Mouse (Mus musculus) megakaryocyte-erythroid progenitor cell, adult 5 weeks (primary cell): ENCODE data around the gene E2f4. TPM values are rescaled to one million over a fixed set of nuclear protein-coding genes. Genes with fewer than 3 reads are reported as not detected.

Experiments used
- polyA plus RNA-seq: library from polyadenylated mRNA; stranded (reverse); fragments of >175 nt; gene quantifications from 2 replicates; pipeline ENCODE4 v1.2.3, GENCODE M21; 2012

The E2f4 gene
- 60.7 and 71.9 TPM in 2 replicates for polyA plus RNA-seq

DNA sequence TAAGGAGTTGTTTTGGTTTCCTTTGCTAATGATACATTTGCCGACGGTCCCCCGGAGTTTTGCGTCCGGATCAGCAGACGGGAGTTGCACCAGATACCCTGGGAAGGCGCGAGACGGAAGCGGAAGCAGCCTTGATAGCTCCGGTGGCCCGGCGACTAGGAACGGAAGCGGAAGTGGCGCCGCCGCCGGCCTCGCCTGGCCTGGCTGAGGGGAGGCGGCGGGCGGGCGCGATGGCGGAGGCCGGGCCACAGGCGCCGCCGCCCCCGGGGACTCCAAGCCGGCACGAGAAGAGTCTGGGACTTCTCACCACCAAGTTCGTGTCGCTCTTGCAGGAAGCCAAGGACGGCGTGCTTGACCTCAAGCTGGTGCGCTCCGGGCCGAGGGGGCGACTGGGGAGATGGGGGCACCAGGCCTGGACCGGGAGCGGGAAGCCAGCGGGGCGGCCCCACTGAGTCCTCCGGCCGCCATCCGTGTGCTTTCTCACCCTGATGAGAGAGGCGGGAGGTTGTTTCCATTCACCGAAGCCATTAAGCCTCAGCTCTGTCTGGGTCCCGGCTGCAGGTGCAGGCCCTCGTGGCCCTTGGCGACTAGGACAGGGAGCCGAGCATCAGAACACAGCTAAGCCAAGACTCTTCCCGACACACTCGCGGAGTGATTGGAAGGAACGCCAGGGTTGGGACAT, at the start of gene E2f4:
TSS of gene E2f4 (plus strand) at position 153 of the 682 bp plus-strand sequence.

DNA sequence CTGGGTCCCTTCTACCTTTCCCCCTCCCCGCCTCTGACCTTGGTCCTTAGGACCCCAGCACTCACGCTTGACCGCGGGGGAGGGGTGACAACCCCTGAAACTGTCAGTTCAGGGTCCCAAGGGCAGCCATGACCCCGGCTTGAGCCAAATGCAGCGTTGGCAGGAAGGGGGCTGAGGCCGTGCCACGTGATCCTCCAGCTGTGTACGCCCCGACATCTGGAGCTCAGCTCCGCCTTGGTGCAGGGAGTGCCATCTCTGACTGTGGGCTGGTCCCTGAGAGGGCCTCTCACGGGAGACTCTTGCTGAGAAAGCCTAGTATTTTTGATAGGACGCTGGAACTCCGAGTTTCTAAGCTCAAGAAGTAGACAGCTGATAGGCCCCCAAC, 42.5 kb upstream of the E2f4 start, which contains the start of gene B3gnt9:
TSS of gene B3gnt9 (minus strand) at position 188 of the 385 bp plus-strand sequence.

DNA sequence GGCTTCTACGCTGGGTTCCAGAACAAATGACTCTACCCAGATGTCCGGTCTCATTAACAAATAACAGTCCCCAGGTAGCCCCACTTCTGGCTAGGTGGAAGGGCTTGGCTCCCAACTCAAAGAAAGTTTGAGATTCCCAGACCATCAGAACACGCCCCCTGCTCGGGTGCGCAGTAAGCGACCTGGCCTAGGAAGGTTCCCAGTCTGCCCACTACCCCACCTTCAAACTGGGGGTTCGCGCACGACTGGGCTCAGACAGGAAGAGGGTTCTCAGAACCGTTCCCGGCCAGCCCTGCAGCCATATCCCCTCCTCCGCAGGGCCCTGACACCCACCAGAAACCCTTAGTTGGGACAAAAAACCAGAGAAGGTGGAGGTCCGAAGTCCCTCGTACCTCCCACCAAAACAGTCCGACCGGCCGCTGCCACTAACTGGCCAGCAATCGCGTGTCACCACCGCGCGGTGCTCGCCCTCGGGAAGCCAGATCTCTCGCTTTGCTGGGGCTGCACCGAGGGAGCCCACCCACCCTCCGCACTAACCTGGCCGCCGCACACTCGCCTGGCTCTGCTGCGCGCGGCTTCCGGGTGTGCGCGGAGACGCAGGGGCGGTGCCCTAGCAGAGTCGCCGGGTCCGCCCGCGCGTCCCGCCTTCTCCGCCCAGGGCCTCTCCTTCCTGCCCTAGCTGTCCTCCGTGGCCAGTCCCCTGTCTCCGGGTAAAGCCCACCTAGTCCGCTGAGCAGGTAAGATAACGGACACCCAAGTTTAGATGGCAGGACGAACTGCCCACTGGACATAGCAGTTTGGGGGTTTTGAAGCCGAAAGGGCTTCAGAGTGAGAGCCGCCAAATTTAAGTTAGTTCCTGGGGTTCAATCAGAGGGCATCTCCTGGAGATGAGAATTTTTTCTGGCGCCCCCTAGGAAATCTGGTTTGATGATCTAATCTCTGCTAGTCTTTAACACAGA, 33.2 kb upstream of the E2f4 start, which contains the start of the genes Tradd and Fbxl8:
TSS of gene Tradd (minus strand) at position 586 of the 959 bp plus-strand sequence.
TSS of gene Fbxl8 (plus strand) at position 625 of the 959 bp plus-strand sequence.

DNA sequence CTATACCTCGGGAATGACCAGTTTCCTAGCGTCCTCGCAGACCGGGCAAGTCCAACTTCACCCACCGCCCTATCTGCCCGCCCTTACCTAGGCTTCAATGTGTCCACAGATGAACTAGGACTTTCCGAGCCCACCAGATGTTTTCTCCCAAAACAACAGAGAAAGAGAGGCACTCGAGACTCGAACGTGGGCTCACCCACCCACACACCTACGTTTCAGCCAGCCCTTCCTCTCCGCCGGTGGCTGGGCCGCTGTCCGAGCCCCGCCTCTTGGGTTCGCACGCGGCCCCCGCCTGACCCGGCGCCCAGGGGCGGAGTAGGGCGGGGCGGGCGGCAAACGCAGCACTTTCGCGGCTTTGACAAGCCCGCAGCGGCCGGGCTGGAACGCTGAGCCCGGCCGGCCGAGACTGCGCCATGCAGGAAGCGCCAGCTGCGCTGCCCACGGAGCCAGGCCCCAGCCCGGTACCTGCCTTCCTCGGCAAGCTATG, 28.0 kb upstream of the E2f4 start, which contains the start of gene Hsf4:
TSS of gene Hsf4 (plus strand) at position 341 of the 487 bp plus-strand sequence.

DNA sequence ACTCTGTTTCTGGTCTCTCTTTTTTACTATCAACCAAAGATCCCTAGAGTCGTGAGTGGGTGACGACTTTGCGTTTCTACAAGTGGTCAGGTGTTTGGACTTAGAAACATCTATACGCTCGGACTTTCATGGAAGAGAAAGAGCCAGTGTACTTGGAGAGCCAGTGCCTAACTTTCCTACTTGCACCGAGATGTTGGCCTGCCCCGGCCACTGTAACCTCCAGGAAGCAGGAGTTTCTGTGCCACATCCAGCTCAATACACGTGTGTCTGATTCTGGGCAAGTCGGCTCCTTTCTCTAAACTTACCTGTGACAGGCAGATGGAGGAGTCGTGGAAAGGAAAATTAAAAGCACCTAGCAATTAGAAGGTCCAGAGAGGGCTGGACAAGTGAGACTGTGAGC, 21.6 kb upstream of the E2f4 start, which contains the start of gene Nol3:
TSS of gene Nol3 (plus strand) at position 301 of the 400 bp plus-strand sequence.

DNA sequence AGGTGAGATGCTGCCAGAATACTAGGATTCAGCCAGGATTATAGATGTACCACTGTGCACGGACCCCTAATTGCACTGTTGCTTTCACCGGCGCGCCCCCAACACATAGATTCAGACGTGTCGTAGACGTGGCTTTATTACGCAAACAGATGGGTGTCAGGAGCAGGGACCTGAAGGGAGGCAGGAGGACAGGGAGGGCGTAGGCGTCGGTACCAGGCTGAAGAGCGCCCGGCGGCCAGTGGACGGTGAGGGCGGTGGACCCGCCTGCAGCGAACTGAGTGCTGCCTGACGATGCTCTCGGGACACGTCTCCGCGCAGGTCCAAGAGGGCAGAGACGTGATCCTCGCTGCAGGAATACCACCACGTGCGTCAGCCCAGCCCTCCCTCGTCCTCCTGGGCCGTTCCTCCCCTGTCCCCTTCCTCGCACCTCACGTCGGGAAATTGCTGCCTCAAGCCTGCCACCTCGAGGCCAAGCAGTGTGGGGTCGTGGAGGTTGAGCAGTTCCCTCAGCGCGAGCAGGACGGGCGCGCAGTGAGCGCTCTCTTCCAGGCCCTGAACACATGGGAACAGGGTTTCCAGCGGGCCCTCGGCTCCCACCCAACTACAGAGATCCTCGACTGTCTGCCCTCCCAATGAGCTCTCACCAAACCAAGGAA, 7.5 kb upstream of the E2f4 start, which contains the start of gene 4931428F04Rik:
TSS of gene 4931428F04Rik (minus strand) at position 60 of the 656 bp plus-strand sequence.

DNA sequence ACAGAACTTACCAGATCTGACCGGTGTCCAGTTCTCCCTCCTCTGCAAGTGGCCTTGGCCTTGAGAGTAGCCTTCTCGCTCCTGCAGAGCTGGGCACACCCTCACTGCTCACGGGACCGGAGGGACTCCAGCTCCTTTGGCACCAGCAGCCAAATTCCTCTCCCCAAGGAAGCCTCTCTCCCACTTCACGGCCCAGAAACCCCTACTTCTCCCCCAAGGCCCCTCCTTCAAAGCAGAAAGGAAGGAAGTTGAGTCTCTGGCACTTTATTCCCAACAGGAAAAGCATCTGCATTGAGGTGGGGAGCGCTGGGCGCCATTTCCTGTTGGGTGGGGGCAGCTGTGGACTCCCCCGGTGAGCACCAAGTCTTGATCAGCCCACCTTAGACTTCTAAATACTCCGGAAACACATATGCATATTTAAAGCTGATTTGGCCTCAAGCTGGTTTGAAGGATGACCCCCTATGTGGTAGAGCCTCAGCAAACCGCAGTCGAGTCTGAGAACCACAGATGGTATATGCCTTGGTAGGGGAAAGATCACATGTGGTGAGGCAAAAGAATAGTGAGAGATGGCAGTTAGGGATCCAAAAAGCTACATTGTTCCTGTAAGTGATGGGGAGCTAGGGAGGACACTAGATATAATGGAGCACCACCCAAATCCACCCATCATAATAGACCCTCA, 1.4 kb upstream of the E2f4 start, which contains the start of gene Exoc3l:
TSS of gene Exoc3l (minus strand) at position 207 of the 679 bp plus-strand sequence.

DNA sequence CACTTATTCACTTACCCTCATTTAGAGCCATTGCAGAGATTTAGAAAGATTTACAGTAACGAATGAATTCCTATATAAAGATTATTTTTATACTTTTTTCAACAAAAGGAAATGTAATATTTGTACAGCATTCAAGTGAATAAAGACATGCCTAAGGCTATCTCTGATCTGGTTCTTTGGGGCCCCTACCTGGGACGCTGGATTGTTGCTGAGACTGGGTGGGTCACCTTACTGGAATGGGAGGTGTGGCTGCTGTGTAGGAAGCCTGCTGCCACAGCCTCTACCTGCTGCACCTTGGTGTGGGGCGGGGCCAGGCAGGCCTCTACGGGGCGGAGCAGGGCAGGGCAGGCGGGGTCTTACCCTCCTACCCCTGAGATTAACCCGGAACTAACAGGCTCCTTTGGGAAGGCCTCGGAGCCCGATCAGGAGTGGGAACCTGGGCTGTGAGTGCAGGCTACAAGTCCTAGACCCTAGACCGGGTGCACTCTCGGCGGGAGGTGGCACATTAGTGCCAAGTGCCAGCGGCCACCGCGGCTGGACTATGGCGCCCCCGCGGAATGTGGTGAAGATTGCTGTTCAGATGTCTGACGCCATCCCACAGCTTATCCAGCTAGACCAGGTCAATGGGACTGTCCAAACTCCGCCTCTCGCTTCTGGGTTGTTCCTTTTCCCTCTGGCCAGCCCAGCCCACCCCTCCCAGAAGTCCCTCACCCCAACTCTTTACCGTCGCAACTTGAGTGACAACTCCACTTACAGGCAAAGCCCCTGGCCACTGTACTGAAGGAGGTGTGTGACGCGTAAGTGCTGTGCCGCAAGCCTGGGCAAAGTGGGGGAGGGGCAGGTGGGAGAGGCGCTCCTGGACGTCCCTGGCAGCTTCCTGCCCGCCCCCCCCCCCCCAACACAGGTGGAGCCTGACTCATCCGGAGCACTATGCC, 8.0 kb downstream of the E2f4 start, which contains the start of gene Elmo3:
TSS of gene Elmo3 (plus strand) at position 391 of the 935 bp plus-strand sequence.

DNA sequence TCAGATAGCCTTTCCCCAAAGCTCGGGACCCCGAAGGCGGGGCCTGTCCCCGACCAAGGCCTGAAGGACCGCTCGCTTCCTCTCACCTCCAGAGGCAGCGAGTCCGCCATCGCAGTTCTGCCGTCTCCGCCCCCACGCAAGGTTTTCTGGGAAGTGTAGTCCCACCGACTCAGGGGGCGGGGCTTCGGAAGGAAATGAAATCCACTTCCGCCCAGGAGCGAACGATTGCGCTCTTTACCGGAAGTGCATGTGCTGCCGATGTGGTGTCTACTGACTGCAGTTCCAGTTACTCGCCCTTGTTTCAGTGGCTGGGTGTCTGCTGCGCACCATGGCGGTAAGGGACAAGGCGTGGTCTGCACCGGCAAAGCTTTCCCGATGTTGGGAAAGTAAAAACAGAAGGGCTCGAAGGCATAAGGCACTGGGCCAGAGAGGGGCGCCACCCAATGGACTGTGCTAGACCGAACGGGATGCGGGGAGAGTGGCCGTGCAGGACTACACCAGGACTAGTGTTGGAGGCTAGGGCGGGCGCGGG, 28.7 kb downstream of the E2f4 start, which contains the start of the genes Lrrc29 and Tmem208:
TSS of gene Lrrc29 (minus strand) at position 138 of the 532 bp plus-strand sequence.
TSS of gene Tmem208 (plus strand) at position 214 of the 532 bp plus-strand sequence.

DNA sequence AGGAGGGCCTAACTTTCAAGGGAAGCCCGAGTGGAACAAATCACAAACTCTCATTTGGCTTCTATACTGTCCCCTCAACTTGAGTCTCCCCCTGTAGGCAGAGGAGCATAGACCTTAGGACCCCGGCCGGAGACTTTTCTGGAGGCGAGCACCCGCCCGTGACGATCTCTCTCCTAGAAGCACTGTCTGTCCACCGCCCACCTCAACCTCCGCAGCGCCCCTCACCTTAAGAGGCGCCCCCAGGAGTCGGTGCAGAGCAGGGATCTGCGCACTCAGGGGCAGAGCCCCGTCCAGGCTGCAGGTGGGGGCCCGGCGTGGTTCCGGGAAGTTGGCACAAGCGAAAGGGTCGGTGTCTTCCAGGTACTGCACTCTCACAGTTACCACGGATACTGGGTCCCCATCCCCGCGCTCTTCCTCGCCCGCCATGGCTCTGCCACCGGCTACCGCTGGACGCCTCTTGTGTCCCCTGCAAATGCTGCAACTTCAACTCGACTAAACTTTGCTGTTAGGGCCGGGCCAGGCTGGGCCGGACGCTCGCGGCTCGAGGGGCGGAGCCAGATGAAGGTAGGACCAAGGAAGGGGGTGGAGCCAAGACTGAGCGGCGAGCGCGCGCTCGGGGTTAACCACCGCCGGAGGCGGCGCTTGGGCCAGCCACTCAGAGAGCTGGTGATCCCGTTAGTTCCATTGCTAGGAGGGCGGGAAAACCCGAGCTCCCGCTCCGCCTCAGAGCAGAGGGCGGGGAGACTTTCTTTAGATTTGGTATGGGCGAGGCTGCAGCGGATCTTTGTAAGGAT, 50.2 kb downstream of the E2f4 start, which contains the start of gene Fhod1:
TSS of gene Fhod1 (minus strand) at position 526 of the 794 bp plus-strand sequence.

DNA sequence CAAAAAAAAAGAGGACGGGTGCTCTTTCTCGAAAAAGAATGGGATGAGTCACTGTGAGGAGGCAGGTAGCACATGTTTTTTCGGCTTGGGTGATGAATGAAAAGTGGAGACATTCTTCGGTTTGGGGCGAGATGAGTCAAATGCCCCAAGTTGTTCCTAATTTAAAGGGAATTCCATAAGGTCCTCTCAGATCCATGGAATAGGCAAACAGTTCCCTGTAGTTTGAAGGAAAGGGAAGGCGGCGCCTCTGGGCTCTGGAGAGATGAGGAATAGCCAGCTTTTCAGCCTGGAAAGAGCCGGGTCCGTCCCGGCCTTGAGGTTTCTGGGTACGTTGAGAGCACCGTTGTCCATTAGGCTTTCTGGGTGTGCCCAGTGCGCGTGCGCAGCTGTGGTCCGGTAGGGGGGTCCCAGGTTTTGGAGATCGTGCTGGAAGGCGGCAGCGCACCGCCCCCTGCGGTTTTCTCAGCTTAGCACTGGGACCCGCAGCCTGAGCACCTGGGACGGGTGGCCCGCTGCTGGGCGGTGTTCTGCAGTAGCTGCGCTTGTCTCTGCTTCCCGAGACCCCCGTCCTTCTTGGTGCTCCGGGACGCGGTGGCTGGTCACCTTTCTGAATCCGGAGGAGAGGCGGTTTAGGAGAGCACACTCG, 51.1 kb downstream of the E2f4 start, which contains the start of gene Slc9a5:
TSS of gene Slc9a5 (plus strand) at position 394 of the 646 bp plus-strand sequence.

Other genes starting within 250 kb of the E2f4 start
- gene Ces3a, start 249.1 kb upstream of the E2f4 start, polyA plus RNA-seq: not detected in 2 replicates
- gene Ces3b, start 213.9 kb upstream of the E2f4 start, polyA plus RNA-seq: not detected in 2 replicates
- not detected in 2 replicates for gene Ces4a, start 165.9 kb upstream of the E2f4 start, polyA plus RNA-seq
- gene Cbfb, start 127.0 kb upstream of the E2f4 start, polyA plus RNA-seq: 37.9 and 39.6 TPM in 2 replicates
- 5.9 and 6.6 TPM in 2 replicates for gene D230025D16Rik, start 72.5 kb upstream of the E2f4 start, polyA plus RNA-seq
- 2.3 and 3.5 TPM in 2 replicates for gene B3gnt9, start 42.5 kb upstream of the E2f4 start, polyA plus RNA-seq
- gene Tradd, start 33.1 kb upstream of the E2f4 start, polyA plus RNA-seq: 29.0 and 32.2 TPM in 2 replicates
- 6.1 and 10.2 TPM in 2 replicates for gene Fbxl8, start 33.0 kb upstream of the E2f4 start, polyA plus RNA-seq
- gene Hsf4, start 27.9 kb upstream of the E2f4 start, polyA plus RNA-seq: 0.05 and 0.12 TPM in 2 replicates
- gene Nol3, start 21.5 kb upstream of the E2f4 start, polyA plus RNA-seq: 0.22 TPM in 1 of 2 replicates, not detected in the other
- gene 4931428F04Rik, start 7.8 kb upstream of the E2f4 start, polyA plus RNA-seq: 3.8 and 4.6 TPM in 2 replicates
- gene Exoc3l, start 1.6 kb upstream of the E2f4 start, polyA plus RNA-seq: 5.4 and 6.5 TPM in 2 replicates
- gene Elmo3, start 7.9 kb downstream of the E2f4 start, polyA plus RNA-seq: 1.5 and 2.0 TPM in 2 replicates
- 1.2 and 1.3 TPM in 2 replicates for gene Lrrc29, start 28.6 kb downstream of the E2f4 start, polyA plus RNA-seq
- 23.7 and 24.6 TPM in 2 replicates for gene Tmem208, start 28.7 kb downstream of the E2f4 start, polyA plus RNA-seq
- 23.7 and 27.7 TPM in 2 replicates for gene Fhod1, start 50.3 kb downstream of the E2f4 start, polyA plus RNA-seq
- gene Slc9a5, start 51.2 kb downstream of the E2f4 start, polyA plus RNA-seq: 2.1 and 2.9 TPM in 2 replicates
- gene Plekhg4, start 75.6 kb downstream of the E2f4 start, polyA plus RNA-seq: 0.06 and 0.10 TPM in 2 replicates
- gene Kctd19, start 115.8 kb downstream of the E2f4 start, polyA plus RNA-seq: not detected in 2 replicates
- gene Lrrc36, start 115.9 kb downstream of the E2f4 start, polyA plus RNA-seq: 0.42 and 0.69 TPM in 2 replicates
- 1.6 and 2.3 TPM in 2 replicates for gene Tppp3, start 173.9 kb downstream of the E2f4 start, polyA plus RNA-seq
- 15.9 and 23.7 TPM in 2 replicates for gene Zdhhc1, start 199.2 kb downstream of the E2f4 start, polyA plus RNA-seq
- 0.16 TPM in 1 of 2 replicates, not detected in the other for gene Hsd11b2, start 221.1 kb downstream of the E2f4 start, polyA plus RNA-seq